Mouse (Mus musculus) E14TG2a.4 (cell line): ENCODE data around the gene Ntrk3.

Source experiments
- H3K27me3 ChIP-seq: 2 replicates; pipeline ENCODE4 v1.6.1; 2014; ENCODE audit warnings: low read length, control low read depth; ENCODE audit not compliant: insufficient read depth
- H3K36me3 ChIP-seq: 2 replicates; pipeline ENCODE4 v1.6.1; 2014; ENCODE audit warnings: low read length, control low read depth; ENCODE audit not compliant: insufficient read depth
- H3K4me1 ChIP-seq: replicated peaks from 2 replicates; pipeline ENCODE4 v1.6.1; 2014; ENCODE audit warnings: low read depth, low read length, control low read depth
- H3K4me3 ChIP-seq: replicated peaks from 2 replicates; pipeline ENCODE4 v1.5.1; 2014; ENCODE audit warnings: mild to moderate bottlenecking, low read length
- H3K9me3 ChIP-seq: 2 replicates; pipeline ENCODE4 v1.6.1; 2014; ENCODE audit warnings: low read length, control low read depth
- CTCF ChIP-seq: conservative IDR thresholded peaks from 2 replicates; pipeline ENCODE4 v1.5.1; 2014; ENCODE audit warnings: low read length
- NANOG ChIP-seq: IDR thresholded peaks from 2 replicates; pipeline ENCODE4 v1.6.1; 2014; ENCODE audit warnings: borderline replicate concordance, low read length, mixed read lengths
- POU5F1 ChIP-seq: IDR thresholded peaks from 2 replicates; pipeline ENCODE4 v1.6.1; 2014; ENCODE audit warnings: low read length, borderline replicate concordance

Ntrk3 gene

GRCm38 (mm10) chr7:78497819-78498218, 240.0 kb downstream of the Ntrk3 start:
- Histone ChIP-seq H3K27me3 (no peaks in the 10 kb centered on the region), H3K9me3 (peaks cover 34% of the 10 kb centered on the region), H3K4me1 (no peaks in the 10 kb centered on the region), H3K36me3 (no peaks in the 10 kb centered on the region), H3K4me3 (no peak overlapping the region)
- no peak for TF ChIP-seq NANOG
- no peak for TF ChIP-seq POU5F1
- TF ChIP-seq CTCF, result no peak

GRCm38 (mm10) chr7:78493591-78493990, 244.2 kb downstream of the Ntrk3 start:
- Histone ChIP-seq H3K36me3 (no peaks in the 10 kb centered on the region), H3K4me3 (no peak overlapping the region), H3K9me3 (peaks cover 34% of the 10 kb centered on the region), H3K27me3 (no peaks in the 10 kb centered on the region), H3K4me1 (peaks cover 7% of the 10 kb centered on the region; the same call in 1 of the 2 replicates)
- TF ChIP-seq POU5F1, result no peak
- no peak for TF ChIP-seq CTCF

GRCm38 (mm10) chr7:78491176-78491575, 246.6 kb downstream of the Ntrk3 start:
- Histone ChIP-seq H3K9me3 (peaks cover 26% of the 10 kb centered on the region), H3K36me3 (no peaks in the 10 kb centered on the region), H3K27me3 (no peaks in the 10 kb centered on the region), H3K4me1 (peaks cover 7% of the 10 kb centered on the region; the same call in 1 of the 2 replicates), H3K4me3 (no peak overlapping the region)
- TF ChIP-seq CTCF (no peak), POU5F1 (no peak), NANOG (no peak)

- no peaks in the 10 kb centered on the region for H3K9me3 ChIP-seq
- H3K4me3 ChIP-seq, result no peak overlapping the region
- TF ChIP-seq POU5F1, result no peak
- TF ChIP-seq NANOG, result no peak
- TF ChIP-seq CTCF, result no peak
- no peaks in the 10 kb centered on the region for H3K4me1 ChIP-seq
- no peaks in the 10 kb centered on the region for H3K27me3 ChIP-seq
- H3K36me3 ChIP-seq, result no peaks in the 10 kb centered on the region
These were observed 253.5 kb downstream of the Ntrk3 start for GRCm38 (mm10) chr7:78484290-78484689.

- no peak overlapping the region for H3K4me3 ChIP-seq
- H3K4me1 ChIP-seq, result no peaks in the 10 kb centered on the region
- H3K9me3 ChIP-seq, result no peaks in the 10 kb centered on the region
- H3K36me3 ChIP-seq, result no peaks in the 10 kb centered on the region
- no peaks in the 10 kb centered on the region for H3K27me3 ChIP-seq
- TF ChIP-seq CTCF (no peak), NANOG (no peak), POU5F1 (no peak)
These were observed 254.1 kb downstream of the Ntrk3 start for GRCm38 (mm10) chr7:78483729-78484128.

- Histone ChIP-seq H3K4me1 (no peaks in the 10 kb centered on the region), H3K27me3 (no peaks in the 10 kb centered on the region), H3K36me3 (no peaks in the 10 kb centered on the region), H3K9me3 (no peaks in the 10 kb centered on the region), H3K4me3 (no peak overlapping the region)
- TF ChIP-seq NANOG (no peak), POU5F1 (no peak), CTCF (no peak)
These were observed 254.8 kb downstream of the Ntrk3 start for GRCm38 (mm10) chr7:78483061-78483460.

GRCm38 (mm10) chr7:78478881-78479280, 258.9 kb downstream of the Ntrk3 start:
- Histone ChIP-seq H3K4me1 (no peaks in the 10 kb centered on the region), H3K27me3 (no peaks in the 10 kb centered on the region), H3K36me3 (no peaks in the 10 kb centered on the region), H3K4me3 (no peak overlapping the region), H3K9me3 (peaks cover 10% of the 10 kb centered on the region; the same call in 1 of the 2 replicates)
- no peak for TF ChIP-seq CTCF
- TF ChIP-seq NANOG, result no peak
- TF ChIP-seq POU5F1, result no peak

GRCm38 (mm10) chr7:78471755-78472154, 266.1 kb downstream of the Ntrk3 start:
- Histone ChIP-seq H3K9me3 (peaks cover 10% of the 10 kb centered on the region; the same call in 1 of the 2 replicates), H3K4me1 (no peaks in the 10 kb centered on the region), H3K27me3 (no peaks in the 10 kb centered on the region), H3K4me3 (no peak overlapping the region), H3K36me3 (no peaks in the 10 kb centered on the region)
- TF ChIP-seq POU5F1 (no peak), CTCF (no peak), NANOG (no peak)

- Histone ChIP-seq H3K27me3 (no peaks in the 10 kb centered on the region), H3K4me1 (no peaks in the 10 kb centered on the region), H3K4me3 (no peak overlapping the region), H3K36me3 (no peaks in the 10 kb centered on the region), H3K9me3 (peaks cover 10% of the 10 kb centered on the region; the same call in 1 of the 2 replicates)
- TF ChIP-seq NANOG (no peak), CTCF (no peak), POU5F1 (no peak)
These were observed 266.5 kb downstream of the Ntrk3 start for GRCm38 (mm10) chr7:78471270-78471669.
